Mouse (Mus musculus): Measurements from ENCODE around the gene Tanc2. TPM values are rescaled to one million over a fixed set of nuclear protein-coding genes. Genes with fewer than 3 reads are reported as not detected.

Gene Tanc2
- polyA plus RNA-seq, 1 experiment, result 73.4 TPM

GRCm38 (mm10) chr11:105935496-105935895 lies 345.7 kb downstream of the Tanc2 start:
- WGBS, result 91% methylated on average over 8 of the region's 8 CpGs
- Histone ChIP-seq H3K27ac (ENCODE audit: insufficient read depth, low read depth, low read length) (no peak overlapping the region), H3K4me1 (ENCODE audit: control insufficient read depth, insufficient read depth, low read length) (peaks cover 60% of the 10 kb centered on the region), H3K4me3 (ENCODE audit: insufficient read depth, low read depth, low read length) (no peak overlapping the region)
- TF ChIP-seq POLR2A (IDR thresholded peaks at IDR 0.05; ENCODE audit: insufficient read depth, low read depth, low read length), result no peak
- no peak for TF ChIP-seq CTCF (IDR thresholded peaks at IDR 0.05; ENCODE audit: insufficient read depth, low read depth, low read length)

- 64% methylated on average over 6 of the region's 6 CpGs for WGBS
- peaks cover 65% of the 10 kb centered on the region for H3K4me1 ChIP-seq (ENCODE audit: control insufficient read depth, insufficient read depth, low read length)
- H3K27ac ChIP-seq (ENCODE audit: insufficient read depth, low read depth, low read length), result no peak overlapping the region
- TF ChIP-seq POLR2A (IDR thresholded peaks at IDR 0.05; ENCODE audit: insufficient read depth, low read depth, low read length), result no peak
- no peak for TF ChIP-seq CTCF (IDR thresholded peaks at IDR 0.05; ENCODE audit: insufficient read depth, low read depth, low read length)
- no peak overlapping the region for H3K4me3 ChIP-seq (ENCODE audit: insufficient read depth, low read depth, low read length)
Measured at GRCm38 (mm10) chr11:105936200-105936599, 346.4 kb downstream of the Tanc2 start.

GRCm38 (mm10) chr11:105936974-105937373 lies 347.2 kb downstream of the Tanc2 start:
- WGBS, result 85% methylated on average over 3 of the region's 3 CpGs
- no peak for TF ChIP-seq CTCF (IDR thresholded peaks at IDR 0.05; ENCODE audit: insufficient read depth, low read depth, low read length)
- TF ChIP-seq POLR2A (IDR thresholded peaks at IDR 0.05; ENCODE audit: insufficient read depth, low read depth, low read length), result no peak
- Histone ChIP-seq H3K27ac (ENCODE audit: insufficient read depth, low read depth, low read length) (no peak overlapping the region), H3K4me1 (ENCODE audit: control insufficient read depth, insufficient read depth, low read length) (peaks cover 73% of the 10 kb centered on the region), H3K4me3 (ENCODE audit: insufficient read depth, low read depth, low read length) (no peak overlapping the region)

- TF ChIP-seq POLR2A (IDR thresholded peaks at IDR 0.05; ENCODE audit: insufficient read depth, low read depth, low read length) (no peak), CTCF (IDR thresholded peaks at IDR 0.05; ENCODE audit: insufficient read depth, low read depth, low read length) (no peak)
- H3K4me1 ChIP-seq (ENCODE audit: control insufficient read depth, insufficient read depth, low read length), result peaks cover 83% of the 10 kb centered on the region
- peak overlapping the region; percentile 92 for H3K27ac ChIP-seq (ENCODE audit: insufficient read depth, low read depth, low read length)
- 18% methylated on average over 9 of the region's 9 CpGs for WGBS
- no peak overlapping the region for H3K4me3 ChIP-seq (ENCODE audit: insufficient read depth, low read depth, low read length)
Measured at GRCm38 (mm10) chr11:105938771-105939170, 349.0 kb downstream of the Tanc2 start.

- no peak overlapping the region for H3K4me3 ChIP-seq (ENCODE audit: insufficient read depth, low read depth, low read length)
- TF ChIP-seq POLR2A (IDR thresholded peaks at IDR 0.05; ENCODE audit: insufficient read depth, low read depth, low read length) (no peak), CTCF (IDR thresholded peaks at IDR 0.05; ENCODE audit: insufficient read depth, low read depth, low read length) (no peak)
- H3K27ac ChIP-seq (ENCODE audit: insufficient read depth, low read depth, low read length), result no peak overlapping the region
- WGBS, result 74% methylated on average over 8 of the region's 8 CpGs
- H3K4me1 ChIP-seq (ENCODE audit: control insufficient read depth, insufficient read depth, low read length), result peaks cover 62% of the 10 kb centered on the region
Measured at GRCm38 (mm10) chr11:105941973-105942372, 352.2 kb downstream of the Tanc2 start.

- TF ChIP-seq CTCF (IDR thresholded peaks at IDR 0.05; ENCODE audit: insufficient read depth, low read depth, low read length) (no peak), POLR2A (IDR thresholded peaks at IDR 0.05; ENCODE audit: insufficient read depth, low read depth, low read length) (no peak)
Measured at GRCm38 (mm10) chr11:105943133-105944102, 353.6 kb downstream of the Tanc2 start.

GRCm38 (mm10) chr11:105944126-105944621 lies 354.4 kb downstream of the Tanc2 start:
- Histone ChIP-seq H3K27ac (ENCODE audit: insufficient read depth, low read depth, low read length) (0 out of 2 replicates have a peak overlapping the region, but pooled peaks have one; percentile 28), H3K4me3 (ENCODE audit: insufficient read depth, low read depth, low read length) (peak overlapping the region; percentile 80), H3K4me1 (ENCODE audit: control insufficient read depth, insufficient read depth, low read length) (peaks cover 43% of the 10 kb centered on the region)
- WGBS, result under 1% methylated on average over 57 of the region's 59 CpGs
- TF ChIP-seq POLR2A (IDR thresholded peaks at IDR 0.05; ENCODE audit: insufficient read depth, low read depth, low read length) (no peak; the same call in 1 of the 2 replicates), CTCF (IDR thresholded peaks at IDR 0.05; ENCODE audit: insufficient read depth, low read depth, low read length) (0 out of 2 replicates have a peak, but pooled peaks have one; percentile 21)

More at GRCm38 (mm10) chr11:105943133-105944102, 353.6 kb downstream of the Tanc2 start:
- peak overlapping the region; percentile 80 for H3K4me3 ChIP-seq (ENCODE audit: insufficient read depth, low read depth, low read length)
- peaks cover 49% of the 10 kb centered on the region for H3K4me1 ChIP-seq (ENCODE audit: control insufficient read depth, insufficient read depth, low read length)
- H3K27ac ChIP-seq (ENCODE audit: insufficient read depth, low read depth, low read length), result no peak overlapping the region
- 8% methylated on average over 47 of the region's 47 CpGs for WGBS

GRCm38 (mm10) chr11:105944770-105945672 lies 355.2 kb downstream of the Tanc2 start:
- 61% methylated on average over 16 of the region's 16 CpGs for WGBS
- Histone ChIP-seq H3K27ac (ENCODE audit: insufficient read depth, low read depth, low read length) (no peak overlapping the region), H3K4me3 (ENCODE audit: insufficient read depth, low read depth, low read length) (no peak overlapping the region), H3K4me1 (ENCODE audit: control insufficient read depth, insufficient read depth, low read length) (peaks cover 34% of the 10 kb centered on the region)
- no peak for TF ChIP-seq POLR2A (IDR thresholded peaks at IDR 0.05; ENCODE audit: insufficient read depth, low read depth, low read length)
- TF ChIP-seq CTCF (IDR thresholded peaks at IDR 0.05; ENCODE audit: insufficient read depth, low read depth, low read length), result no peak

Data from olfactory bulb, adult 2 months (tissue).